Mouse (Mus musculus) kidney, adult 18-20 months (tissue): Measurements from ENCODE around the gene 1700001C02Rik.

ENCODE experiments used
- DNase-seq: peaks from one replicate; pipeline ENCODE4 v3.0.0; 2021

1700001C02Rik gene

GRCm38 (mm10) chr5:30495288-30495687 lies 29.4 kb downstream of the 1700001C02Rik start:
- no peak for DNase-seq

GRCm38 (mm10) chr5:30496821-30497220 lies 31.0 kb downstream of the 1700001C02Rik start:
- no peak for DNase-seq

- DNase-seq = no peak
Observed at GRCm38 (mm10) chr5:30497299-30497698, 31.5 kb downstream of the 1700001C02Rik start.

- DNase-seq = no peak
Observed at GRCm38 (mm10) chr5:30513111-30513510, 47.3 kb downstream of the 1700001C02Rik start.

- DNase-seq = peak; percentile 64
Observed at GRCm38 (mm10) chr5:30516376-30516775, 50.5 kb downstream of the 1700001C02Rik start.

GRCm38 (mm10) chr5:30518108-30518507 lies 52.3 kb downstream of the 1700001C02Rik start:
- DNase-seq = no peak

- no peak for DNase-seq
Observed at GRCm38 (mm10) chr5:30518547-30518946, 52.7 kb downstream of the 1700001C02Rik start.

- DNase-seq = no peak
Observed at GRCm38 (mm10) chr5:30519494-30519893, 53.6 kb downstream of the 1700001C02Rik start.

GRCm38 (mm10) chr5:30520214-30520732 lies 54.4 kb downstream of the 1700001C02Rik start:
- DNase-seq = no peak

- DNase-seq = no peak
Observed at GRCm38 (mm10) chr5:30522406-30522805, 56.6 kb downstream of the 1700001C02Rik start.

GRCm38 (mm10) chr5:30523131-30523530 lies 57.3 kb downstream of the 1700001C02Rik start:
- DNase-seq = no peak

GRCm38 (mm10) chr5:30524213-30524612 lies 58.4 kb downstream of the 1700001C02Rik start:
- no peak for DNase-seq

GRCm38 (mm10) chr5:30525920-30526836 lies 60.3 kb downstream of the 1700001C02Rik start:
- DNase-seq = no peak

GRCm38 (mm10) chr5:30527129-30527528 lies 61.3 kb downstream of the 1700001C02Rik start:
- no peak for DNase-seq

- no peak for DNase-seq
Observed at GRCm38 (mm10) chr5:30528906-30529305, 63.1 kb downstream of the 1700001C02Rik start.
